Mouse (Mus musculus): ENCODE measurements around the gene Hipk2.
A peak's percentile ranks its signal among the peaks of the same experiment; 100 is the strongest.

Gene Hipk2

GRCm38 (mm10) chr6:38796388-38796787 is 79.6 kb downstream of the Hipk2 start:
- no peak for DNase-seq (ENCODE audit: low read depth in 2 of 2, low spot score in 2 of 2)

GRCm38 (mm10) chr6:38795096-38795816 is 80.7 kb downstream of the Hipk2 start:
- DNase-seq (ENCODE audit: low read depth in 2 of 2, low spot score in 2 of 2): no peak

GRCm38 (mm10) chr6:38792966-38793365 is 83.0 kb downstream of the Hipk2 start:
- no peak for DNase-seq (ENCODE audit: low read depth in 2 of 2, low spot score in 2 of 2)

GRCm38 (mm10) chr6:38789221-38789810 is 86.6 kb downstream of the Hipk2 start:
- peak; percentile 28 to 44 for DNase-seq (ENCODE audit: low read depth in 2 of 2, low spot score in 2 of 2)

GRCm38 (mm10) chr6:38787811-38788509 is 88.0 kb downstream of the Hipk2 start:
- no peak for DNase-seq (ENCODE audit: low read depth in 2 of 2, low spot score in 2 of 2)

GRCm38 (mm10) chr6:38787134-38787533 is 88.8 kb downstream of the Hipk2 start:
- DNase-seq (ENCODE audit: low read depth in 2 of 2, low spot score in 2 of 2): no peak

- no peak for DNase-seq (ENCODE audit: low read depth in 2 of 2, low spot score in 2 of 2)
Measured at GRCm38 (mm10) chr6:38785747-38786146, 90.2 kb downstream of the Hipk2 start.

- DNase-seq (ENCODE audit: low read depth in 2 of 2, low spot score in 2 of 2): no peak
Measured at GRCm38 (mm10) chr6:38779411-38779810, 96.6 kb downstream of the Hipk2 start.

GRCm38 (mm10) chr6:38778887-38779286 is 97.1 kb downstream of the Hipk2 start:
- no peak for DNase-seq (ENCODE audit: low read depth in 2 of 2, low spot score in 2 of 2)

GRCm38 (mm10) chr6:38776000-38776584 is 99.9 kb downstream of the Hipk2 start:
- no peak for DNase-seq (ENCODE audit: low read depth in 2 of 2, low spot score in 2 of 2)

- no peak for DNase-seq (ENCODE audit: low read depth in 2 of 2, low spot score in 2 of 2)
Measured at GRCm38 (mm10) chr6:38772836-38773518, 103.0 kb downstream of the Hipk2 start.

- no peak for DNase-seq (ENCODE audit: low read depth in 2 of 2, low spot score in 2 of 2)
Measured at GRCm38 (mm10) chr6:38771061-38771667, 104.8 kb downstream of the Hipk2 start.

- no peak for DNase-seq (ENCODE audit: low read depth in 2 of 2, low spot score in 2 of 2)
Measured at GRCm38 (mm10) chr6:38769627-38770026, 106.3 kb downstream of the Hipk2 start.

- DNase-seq (ENCODE audit: low read depth in 2 of 2, low spot score in 2 of 2): no peak
Measured at GRCm38 (mm10) chr6:38762588-38763265, 113.2 kb downstream of the Hipk2 start.

- no peak for DNase-seq (ENCODE audit: low read depth in 2 of 2, low spot score in 2 of 2)
Measured at GRCm38 (mm10) chr6:38762006-38762405, 114.0 kb downstream of the Hipk2 start.

- DNase-seq (ENCODE audit: low read depth in 2 of 2, low spot score in 2 of 2): no peak
Measured at GRCm38 (mm10) chr6:38760911-38761706, 114.9 kb downstream of the Hipk2 start.

GRCm38 (mm10) chr6:38759922-38760620 is 115.9 kb downstream of the Hipk2 start:
- DNase-seq (ENCODE audit: low read depth in 2 of 2, low spot score in 2 of 2): no peak

- no peak for DNase-seq (ENCODE audit: low read depth in 2 of 2, low spot score in 2 of 2)
Measured at GRCm38 (mm10) chr6:38759186-38759585, 116.8 kb downstream of the Hipk2 start.

GRCm38 (mm10) chr6:38757597-38757996 is 118.4 kb downstream of the Hipk2 start:
- no peak for DNase-seq (ENCODE audit: low read depth in 2 of 2, low spot score in 2 of 2)

Measured in CD8-positive naive resting alpha-beta T cell, adult 2 months (primary cell).